Mouse (Mus musculus) urinary bladder, postnatal 36 days (tissue): Measurements from ENCODE around the gene Stx16.

Source experiments
- DNase-seq, 2 experiments: peaks; one replicate each; pipeline ENCODE4 v3.0.0; 2022; ENCODE audit warnings: low spot score in 2 of 2, mixed read lengths in 1 of 2

The Stx16 gene

GRCm38 (mm10) chr2:174126522-174127375, 50.6 kb downstream of the Stx16 start:
- DNase-seq, result no peak

DNA sequence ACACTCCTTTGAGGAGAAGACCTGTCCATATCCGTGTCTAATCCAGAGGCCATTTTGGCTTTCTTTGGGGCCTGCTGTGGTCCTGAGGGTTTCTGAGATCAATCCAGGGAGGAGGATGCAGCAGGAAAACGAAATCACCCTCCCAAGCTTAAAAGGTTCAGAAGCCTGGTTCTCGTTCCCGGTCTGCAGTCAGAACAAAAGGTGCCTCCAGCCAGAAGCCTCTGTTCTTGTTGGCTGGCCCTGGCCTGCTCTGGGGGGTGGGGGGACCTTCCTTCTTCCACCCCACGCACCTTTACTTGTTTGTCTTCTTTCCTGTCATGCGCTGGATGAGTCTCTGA, 51.2 kb downstream of the Stx16 start:
- no peak for DNase-seq

DNA sequence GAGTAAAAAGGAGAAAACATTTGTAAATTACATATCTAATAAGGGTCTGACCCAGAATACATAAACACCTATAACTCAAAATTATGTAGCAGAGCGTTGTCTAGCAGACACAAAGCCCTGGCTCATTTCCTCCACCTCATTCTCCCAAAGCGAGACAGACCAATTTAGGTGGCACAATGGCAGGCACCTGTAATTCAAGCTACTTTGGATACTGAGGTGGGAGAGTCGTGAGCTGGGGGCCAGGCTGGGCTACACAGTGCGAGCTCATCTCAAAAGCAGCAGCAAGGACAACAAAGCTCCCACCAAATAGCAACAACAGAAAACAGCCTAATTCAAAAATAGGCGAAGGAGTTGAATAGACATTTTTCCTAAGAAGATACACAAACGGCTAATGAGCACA, 52.8 kb downstream of the Stx16 start:
- no peak for DNase-seq

DNA sequence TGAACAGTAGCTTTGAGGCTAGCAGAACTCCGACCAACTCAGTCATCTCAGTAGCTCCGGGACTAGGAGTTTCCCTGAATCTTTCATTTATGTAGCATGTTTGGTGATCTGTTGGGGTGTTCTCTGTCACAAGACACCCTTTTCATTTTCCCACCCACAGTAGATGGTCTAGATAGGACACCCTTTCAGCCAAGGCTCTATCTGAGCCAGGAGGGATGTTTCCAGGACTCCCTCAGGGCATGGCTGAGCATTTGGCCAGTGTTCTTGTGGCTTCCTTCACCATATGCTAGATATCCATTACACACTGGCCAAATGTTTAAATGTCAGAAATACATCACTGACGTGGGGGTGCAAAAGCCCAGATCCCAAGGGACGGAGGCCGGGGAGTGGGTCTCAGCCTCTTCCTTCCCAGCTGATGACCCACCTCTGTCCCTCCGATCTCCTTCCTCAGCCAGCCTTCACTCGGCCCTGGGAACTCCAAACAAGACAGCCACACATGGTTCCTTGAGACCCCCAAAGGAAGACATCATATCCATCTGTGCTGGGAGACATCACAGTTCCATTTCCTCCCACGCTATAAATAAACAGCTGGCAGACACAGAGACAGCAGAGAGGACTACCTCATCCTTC, 54.5 kb downstream of the Stx16 start:
- DNase-seq, result no peak

GRCm38 (mm10) chr2:174132413-174132969, 56.4 kb downstream of the Stx16 start:
- no peak for DNase-seq
